Mouse (Mus musculus) cerebellum, postnatal 4 days (tissue): Measurements from ENCODE around the gene Ccnq.

ENCODE experiments used
- DNase-seq, 2 experiments: peaks; one replicate each; pipeline ENCODE4 v3.0.0; 2022; ENCODE audit warnings: low spot score in 2 of 2, mixed read lengths in 1 of 2

Gene Ccnq

GRCm38 (mm10) chr11:78750885-78751842 is at the start of gene Ccnq:
Gene Ccnq, minus strand, starts transcription at chr11:78751729.
- DNase-seq, result peak; percentile 56 to 66

- no peak for DNase-seq
Observed at GRCm38 (mm10) chr11:78801094-78801493, 49.6 kb upstream of the Ccnq start.

GRCm38 (mm10) chr11:78796072-78796729 is 44.7 kb upstream of the Ccnq start:
- DNase-seq, result no peak

GRCm38 (mm10) chr11:78793116-78793515 is 41.6 kb upstream of the Ccnq start:
- DNase-seq, result no peak

GRCm38 (mm10) chr11:78792465-78792864 is 40.9 kb upstream of the Ccnq start:
- DNase-seq, result no peak

GRCm38 (mm10) chr11:78792055-78792454 is 40.5 kb upstream of the Ccnq start:
- DNase-seq, result no peak

- DNase-seq, result peak; percentile 32 to 71
Observed at GRCm38 (mm10) chr11:78791582-78791981, 40.1 kb upstream of the Ccnq start.

GRCm38 (mm10) chr11:78789370-78790060 is 38.0 kb upstream of the Ccnq start:
- no peak for DNase-seq

- no peak for DNase-seq
Observed at GRCm38 (mm10) chr11:78786013-78786431, 34.5 kb upstream of the Ccnq start.

GRCm38 (mm10) chr11:78782791-78783347 is 31.3 kb upstream of the Ccnq start:
- no peak for DNase-seq

GRCm38 (mm10) chr11:78782326-78782725 is 30.8 kb upstream of the Ccnq start:
- DNase-seq, result no peak

- DNase-seq, result no peak
Observed at GRCm38 (mm10) chr11:78780571-78780970, 29.0 kb upstream of the Ccnq start.

- no peak for DNase-seq
Observed at GRCm38 (mm10) chr11:78780002-78780401, 28.5 kb upstream of the Ccnq start.

- no peak for DNase-seq
Observed at GRCm38 (mm10) chr11:78777851-78778680, 26.5 kb upstream of the Ccnq start.

- no peak for DNase-seq
Observed at GRCm38 (mm10) chr11:78771751-78772283, 20.3 kb upstream of the Ccnq start.

GRCm38 (mm10) chr11:78770436-78770835 is 18.9 kb upstream of the Ccnq start:
- DNase-seq, result no peak

GRCm38 (mm10) chr11:78768778-78769177 is 17.2 kb upstream of the Ccnq start:
- DNase-seq, result no peak

GRCm38 (mm10) chr11:78766069-78766830 is 14.7 kb upstream of the Ccnq start:
- no peak for DNase-seq

- DNase-seq, result no peak
Observed at GRCm38 (mm10) chr11:78764820-78765219, 13.3 kb upstream of the Ccnq start.

- no peak for DNase-seq
Observed at GRCm38 (mm10) chr11:78764304-78764703, 12.8 kb upstream of the Ccnq start.
